Mouse (Mus musculus): ENCODE data around the gene Ndufa8. TPM values are rescaled to one million over a fixed set of nuclear protein-coding genes. Genes with fewer than 3 reads are reported as not detected.

Gene Ndufa8
- 138 and 143 TPM in 2 replicates for polyA plus RNA-seq (2012; rRNA removed)

DNA sequence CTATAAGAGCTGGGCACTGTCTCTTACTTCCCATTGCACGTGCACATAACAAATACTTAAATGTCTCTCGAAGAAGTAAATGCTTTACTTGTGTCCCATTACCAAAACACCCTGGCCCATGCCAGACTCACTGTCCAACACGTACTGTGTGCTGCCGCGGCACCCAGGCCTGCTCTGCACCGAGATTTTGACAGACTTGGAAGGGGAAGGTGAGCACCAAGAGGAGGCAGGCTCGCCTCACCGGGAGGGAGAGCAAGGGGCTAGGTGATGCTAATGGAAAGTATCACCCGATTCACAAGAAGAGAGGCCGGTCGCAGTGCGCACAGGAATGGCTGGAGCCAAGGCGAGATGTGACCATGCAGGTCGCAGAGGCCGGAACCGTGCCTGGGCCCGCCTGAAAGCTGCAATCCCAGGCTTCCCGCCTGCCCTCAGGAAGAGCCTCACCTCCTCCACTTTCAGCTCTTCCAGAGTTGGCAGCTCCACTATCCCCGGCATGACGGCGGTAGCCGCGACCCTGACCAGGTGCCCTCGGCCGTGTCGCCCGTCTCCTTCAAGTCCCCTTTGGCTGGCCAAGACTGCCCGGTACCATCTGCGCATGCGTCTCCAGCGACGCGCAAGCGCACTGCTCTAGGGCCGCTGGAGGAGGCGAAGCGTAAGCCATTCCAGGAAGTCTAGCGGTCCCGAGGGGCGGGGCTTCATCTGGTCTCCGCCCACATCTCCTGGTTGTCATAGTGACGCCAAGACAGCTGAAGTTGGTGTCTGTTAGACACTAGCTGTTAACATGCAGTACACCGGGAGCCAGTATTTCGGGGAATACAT, at the start of gene Ndufa8, which contains the start of gene Morn5:
Gene Ndufa8, minus strand, starts transcription at position 659 of the 819 bp plus-strand sequence.
Gene Morn5, plus strand, starts transcription at position 711 of the 819 bp plus-strand sequence.

Other genes with a start within 250 kb of the Ndufa8 start
- 7.0 and 8.1 TPM in 2 replicates for gene Ttll11, start 69.5 kb downstream of the Ndufa8 start, polyA plus RNA-seq (2012; rRNA removed)
- 1.6 and 2.1 TPM in 2 replicates for gene Morn5, start 52 bp upstream of the Ndufa8 start, polyA plus RNA-seq (2012; rRNA removed)
- 12.4 and 21.0 TPM in 2 replicates for gene Lhx6, start 56.0 kb upstream of the Ndufa8 start, polyA plus RNA-seq (2012; rRNA removed)
- gene Mrrf, start 87.0 kb upstream of the Ndufa8 start, polyA plus RNA-seq (2012; rRNA removed): 25.0 and 28.1 TPM in 2 replicates
- 71.9 and 76.5 TPM in 2 replicates for gene Rbm18, start 87.4 kb upstream of the Ndufa8 start, polyA plus RNA-seq (2012; rRNA removed)
- gene Ptgs1, start 181.0 kb upstream of the Ndufa8 start, polyA plus RNA-seq (2012; rRNA removed): 2.5 and 4.7 TPM in 2 replicates